Mouse (Mus musculus): ENCODE measurements at regions not wholly inside any gene's neighbourhood (a gene's known extent, or its start where the extent isn't known, plus 50 kb on each side); places are given as distances from the start of the nearest gene placed in this dataset.
A peak's percentile ranks its signal among the peaks of the same experiment; 100 is the strongest.

DNA sequence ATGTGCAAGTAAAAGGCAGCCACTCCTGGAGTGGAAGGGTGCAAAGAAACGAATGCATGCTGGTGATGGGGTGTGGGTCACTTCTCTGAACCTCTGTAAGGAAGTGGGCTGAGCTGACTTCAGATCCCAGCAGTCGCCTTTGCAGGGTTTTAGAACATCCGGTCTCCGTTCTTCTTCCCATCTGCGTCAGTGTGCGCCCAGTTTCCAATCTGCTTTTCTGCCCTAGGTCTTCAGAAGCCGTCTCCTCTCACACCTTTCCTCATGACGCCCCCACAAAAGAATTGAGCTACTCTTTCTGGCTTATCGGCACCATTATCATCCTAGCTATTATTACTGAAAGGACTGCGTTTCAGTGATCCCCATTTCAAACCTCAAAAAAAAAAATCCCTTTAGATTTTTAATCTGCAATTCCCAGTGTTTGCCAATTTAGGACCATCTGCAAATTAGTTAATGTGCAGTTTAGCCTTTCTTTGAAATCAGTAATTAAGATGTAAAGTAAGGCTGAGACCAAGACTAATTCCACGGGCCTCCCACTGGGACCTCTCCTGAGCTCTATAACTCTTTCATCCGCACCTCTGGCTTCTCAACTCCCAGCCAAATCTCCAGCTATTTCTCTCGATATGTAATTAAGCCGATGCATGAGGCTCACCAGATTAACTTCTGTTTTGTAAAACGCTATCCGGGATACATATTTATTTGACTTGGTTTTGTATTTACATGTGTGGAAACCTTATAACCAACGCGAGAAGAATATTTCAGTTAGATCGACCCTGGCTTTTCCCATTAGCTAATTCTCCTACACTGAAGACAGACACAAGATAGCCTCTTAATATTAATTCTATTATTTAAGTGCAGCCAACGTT lies 185.7 kb upstream of the Ednrb start:
- ATAC-seq (replicated peaks; ENCODE audit: poor library complexity, severe bottlenecking) = peak; percentile 58

DNA sequence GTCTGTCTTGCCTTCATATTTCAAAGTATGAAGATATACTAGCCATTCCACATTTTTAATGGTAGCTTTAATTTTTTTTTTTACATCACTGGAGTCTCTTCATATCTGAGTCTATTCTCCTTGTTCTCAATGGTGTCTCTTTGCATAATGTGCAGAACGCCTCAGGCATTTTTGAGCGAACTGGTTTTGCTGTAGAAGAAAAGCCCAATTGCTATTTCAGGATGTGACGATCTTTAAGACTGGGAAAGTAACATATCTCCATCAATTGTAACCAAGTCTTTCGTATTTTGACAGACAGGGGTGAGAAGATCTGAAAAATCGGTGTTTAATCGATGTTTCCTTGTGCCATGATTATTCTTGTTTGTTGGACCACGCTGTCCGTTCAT lies 183.7 kb upstream of the Ednrb start:
- ATAC-seq (replicated peaks; ENCODE audit: poor library complexity, severe bottlenecking) = no peak

DNA sequence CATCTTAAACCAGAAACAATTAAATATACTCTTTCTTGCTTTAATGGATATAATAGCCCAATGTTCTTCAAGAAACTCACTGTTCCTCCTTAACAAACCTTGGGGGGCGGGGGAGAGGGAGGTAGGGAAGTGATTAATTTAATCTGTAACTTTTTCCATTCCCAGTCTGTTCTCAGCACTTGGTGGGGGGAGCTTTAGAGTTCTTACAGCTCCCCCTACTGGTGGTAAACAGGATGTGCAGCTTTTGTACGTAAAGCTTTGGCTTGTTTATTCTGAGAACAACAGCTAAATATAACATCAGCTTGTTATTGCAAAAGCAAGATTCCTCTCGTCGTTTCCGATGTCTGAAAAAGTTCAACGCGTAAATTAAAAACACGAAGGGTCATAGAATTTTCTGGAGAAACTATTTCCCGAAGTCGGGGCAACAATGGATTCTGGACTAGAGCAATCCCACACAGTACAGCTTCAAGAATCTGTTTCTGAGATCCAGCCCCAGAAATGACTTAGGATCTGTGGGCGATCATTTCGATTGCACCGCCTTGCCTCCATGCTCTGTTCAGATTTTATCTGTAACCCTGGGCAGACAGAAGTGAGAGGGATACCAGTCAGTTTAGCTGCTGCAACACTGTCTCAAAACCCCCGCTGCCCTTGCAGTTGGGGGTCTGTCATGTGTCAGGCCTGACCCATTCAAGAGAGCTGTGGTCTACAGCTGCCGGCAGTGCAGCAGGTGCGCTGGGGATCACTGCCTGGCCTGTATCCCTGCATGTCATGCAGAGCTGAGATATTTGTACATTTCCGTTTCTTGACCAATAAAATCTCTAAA lies 183.1 kb upstream of the Ednrb start:
- peak; percentile 96 for ATAC-seq (replicated peaks; ENCODE audit: poor library complexity, severe bottlenecking)

DNA sequence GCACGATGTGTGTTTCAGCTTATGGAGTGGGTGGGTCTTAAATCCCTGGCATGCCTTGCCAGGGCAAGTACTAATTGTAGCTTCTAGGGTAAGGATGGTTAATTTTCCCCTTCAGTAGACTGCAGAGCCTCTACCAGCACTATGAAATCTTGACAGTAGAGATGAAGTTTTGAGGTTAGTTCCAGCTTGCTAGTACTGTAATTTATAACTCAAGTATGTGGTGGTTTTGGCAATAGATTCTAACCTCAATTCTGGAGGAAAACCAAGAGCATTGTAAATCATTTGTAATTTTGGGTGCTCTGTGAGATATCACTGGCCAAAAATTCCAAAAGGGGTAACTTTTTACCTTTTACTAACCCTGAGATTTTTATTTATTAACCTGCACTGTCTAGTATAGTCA lies 164.3 kb upstream of the Ednrb start:
- ATAC-seq (replicated peaks; ENCODE audit: poor library complexity, severe bottlenecking) = no peak

DNA sequence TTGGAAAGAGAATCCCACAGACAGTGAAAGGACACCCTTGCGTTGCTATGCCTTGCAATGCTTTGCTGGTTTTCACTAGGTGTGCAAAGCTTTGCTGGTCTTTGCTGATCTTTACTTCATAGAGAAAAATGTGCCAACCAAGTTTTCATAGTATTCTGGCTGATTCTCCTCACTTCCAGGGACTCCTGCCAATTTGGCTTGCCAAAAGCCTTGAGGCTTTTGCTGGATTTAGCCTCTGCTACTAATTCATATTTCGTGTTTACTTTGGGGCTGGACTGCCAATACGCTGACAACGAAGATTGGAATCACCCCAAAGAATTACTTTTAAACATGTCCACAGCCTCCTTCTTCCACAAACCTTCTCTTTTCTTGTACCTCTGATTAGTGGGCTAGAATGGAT lies 162.2 kb upstream of the Ednrb start:
- no peak for ATAC-seq (replicated peaks; ENCODE audit: poor library complexity, severe bottlenecking)

DNA sequence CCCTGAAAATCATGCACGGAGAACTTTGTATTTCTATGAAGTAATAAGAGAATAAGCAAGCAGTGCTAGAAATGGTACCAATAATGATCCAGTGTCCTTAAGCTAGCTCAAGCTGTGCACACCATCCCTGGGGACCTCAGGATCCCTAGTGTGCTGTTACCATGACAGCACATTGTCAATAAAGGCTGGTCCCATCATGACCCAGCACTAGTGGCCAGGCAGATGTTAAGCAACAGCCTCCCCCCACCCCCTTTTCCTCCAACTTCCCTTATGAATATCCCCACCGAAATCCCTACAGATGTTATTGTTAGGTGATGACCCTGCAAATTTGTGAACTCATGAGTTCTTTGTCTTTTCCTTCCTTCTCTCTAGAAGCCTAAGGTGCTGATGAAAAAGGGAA lies 160.9 kb upstream of the Ednrb start:
- ATAC-seq (replicated peaks; ENCODE audit: poor library complexity, severe bottlenecking) = peak; percentile 99

DNA sequence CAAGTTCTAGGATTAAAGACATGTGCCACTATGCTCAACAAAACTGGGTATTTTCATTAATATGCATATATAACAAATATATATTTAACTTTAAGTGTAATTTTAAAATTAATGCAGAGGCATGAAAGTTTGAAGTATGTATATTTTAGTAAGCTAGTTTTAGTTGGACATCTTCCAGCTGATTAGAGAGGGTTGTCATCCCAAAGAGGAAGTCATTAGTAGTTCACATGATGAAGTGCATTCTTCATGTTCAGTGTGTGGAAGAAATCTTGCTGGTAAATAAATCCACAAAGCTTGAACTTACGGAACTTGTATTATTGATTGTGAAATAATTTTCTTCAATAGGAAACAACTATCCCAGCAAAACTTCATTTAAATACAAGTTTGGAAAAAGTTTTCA lies 158.2 kb upstream of the Ednrb start:
- ATAC-seq (replicated peaks; ENCODE audit: poor library complexity, severe bottlenecking) = no peak

DNA sequence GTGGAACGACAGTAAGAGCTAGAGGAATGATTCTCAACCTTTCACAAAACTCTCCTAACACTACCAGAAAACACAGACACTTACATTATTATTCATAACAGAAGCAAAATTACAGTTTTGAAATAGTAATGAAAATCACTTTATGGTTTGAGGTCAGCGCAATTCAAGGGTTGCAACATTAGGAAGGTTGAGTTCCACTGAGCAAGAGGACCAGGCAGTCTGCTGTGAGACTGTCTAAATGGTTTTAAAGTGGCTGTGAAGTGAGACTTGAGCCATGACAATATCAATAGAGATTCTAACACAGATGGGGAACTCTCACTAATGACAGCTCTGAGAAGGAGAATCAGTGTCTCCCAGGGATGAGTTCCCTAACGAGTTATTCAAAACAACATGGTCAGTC lies 146.2 kb upstream of the Ednrb start:
- peak; percentile 62 for ATAC-seq (replicated peaks; ENCODE audit: poor library complexity, severe bottlenecking)

DNA sequence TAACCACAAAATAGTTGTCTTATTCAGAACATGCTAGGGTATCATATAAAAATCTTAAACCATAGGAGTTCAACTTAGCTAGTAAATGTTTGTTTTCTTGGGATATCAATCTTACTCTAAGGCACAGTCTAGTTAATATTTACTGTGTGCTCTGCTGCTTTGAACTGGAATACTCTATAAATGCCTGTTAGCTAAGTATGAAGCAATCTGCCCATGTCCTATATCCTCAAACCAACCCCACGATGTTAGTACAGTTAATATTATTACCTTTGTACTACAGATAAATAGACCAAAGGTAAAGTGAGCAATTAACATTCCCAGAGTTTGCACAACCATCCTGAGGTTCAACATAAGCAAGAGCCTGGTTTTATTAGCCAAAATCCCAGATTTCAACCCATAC lies 145.7 kb upstream of the Ednrb start:
- ATAC-seq (replicated peaks; ENCODE audit: poor library complexity, severe bottlenecking) = no peak

DNA sequence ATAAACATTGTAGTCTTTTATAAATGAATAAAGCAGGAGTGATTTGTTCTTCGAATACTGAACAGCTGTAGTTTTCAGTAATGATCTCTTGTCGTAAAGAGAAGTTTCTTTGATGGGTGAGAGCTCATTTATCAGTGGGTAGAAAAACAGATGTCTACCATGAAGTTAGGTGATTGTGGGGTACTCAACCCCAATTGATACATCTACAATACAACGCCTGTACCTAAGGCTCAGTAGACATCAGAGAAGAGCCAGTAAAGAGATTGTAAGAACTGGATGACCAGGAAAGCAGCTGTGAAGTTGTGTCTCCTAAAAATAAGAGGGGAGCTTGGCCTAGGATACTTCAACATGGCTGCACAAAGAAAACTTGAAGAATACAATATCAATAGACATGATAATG lies 143.1 kb upstream of the Ednrb start:
- no peak for ATAC-seq (replicated peaks; ENCODE audit: poor library complexity, severe bottlenecking)

DNA sequence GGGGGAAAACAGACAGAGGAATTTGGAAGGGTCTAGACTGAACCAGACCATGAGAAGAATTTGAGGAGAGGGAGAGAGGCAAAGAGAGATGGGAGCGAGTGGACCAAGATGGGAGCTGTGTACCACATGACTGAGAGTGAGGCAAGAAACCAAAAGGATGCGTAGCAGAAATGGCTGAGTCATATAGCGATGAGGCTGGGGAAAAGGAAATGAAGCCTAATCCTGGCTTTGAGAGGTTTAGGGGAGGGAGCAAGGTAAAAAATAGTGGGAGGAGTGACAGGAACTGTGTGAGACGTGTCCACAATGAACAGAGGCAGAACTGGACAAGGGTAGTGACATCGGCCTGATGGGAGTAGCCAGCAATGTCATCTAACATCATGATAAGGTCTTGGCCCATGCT lies 140.1 kb upstream of the Ednrb start:
- ATAC-seq (replicated peaks; ENCODE audit: poor library complexity, severe bottlenecking) = peak; percentile 80

DNA sequence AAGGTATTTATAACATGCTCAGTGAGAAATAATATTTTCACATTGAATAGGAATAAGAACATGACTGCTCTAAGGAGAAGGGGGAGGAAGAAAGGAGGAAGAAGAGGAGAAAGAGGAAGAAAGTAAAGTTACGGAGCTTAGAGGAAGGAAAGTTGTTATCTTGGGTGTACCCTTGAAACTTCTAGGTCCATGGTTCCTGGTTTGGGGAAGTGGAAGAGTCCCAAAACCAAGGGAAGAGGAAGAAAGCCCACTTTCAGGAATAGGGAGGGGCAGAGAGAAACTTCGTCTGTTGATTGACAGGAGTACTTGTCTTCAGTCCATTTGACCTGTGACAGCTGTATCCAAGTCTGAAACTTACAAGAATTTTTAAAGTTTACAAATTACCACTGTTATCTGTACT lies 134.6 kb upstream of the Ednrb start:
- ATAC-seq (replicated peaks; ENCODE audit: poor library complexity, severe bottlenecking) = peak; percentile 95

DNA sequence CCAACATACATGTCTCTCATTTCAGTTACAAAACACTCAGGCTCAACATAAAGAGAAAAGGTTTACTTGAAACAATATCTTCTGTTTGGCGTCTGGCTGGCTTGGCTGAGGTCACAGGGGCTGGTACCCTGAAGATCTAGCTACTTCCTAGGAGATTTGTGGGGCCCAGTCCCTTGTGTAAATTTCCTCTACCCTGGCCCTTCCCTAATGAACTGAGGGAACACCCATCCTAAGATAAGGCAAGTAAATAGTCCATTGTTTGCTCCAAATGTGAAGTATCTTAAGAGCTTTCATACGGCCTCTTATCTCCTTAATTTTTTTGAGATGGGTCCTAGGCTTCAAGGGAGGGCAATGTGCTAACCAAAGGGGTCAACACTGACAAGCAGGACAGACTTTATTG lies 133.6 kb upstream of the Ednrb start:
- no peak for ATAC-seq (replicated peaks; ENCODE audit: poor library complexity, severe bottlenecking)

DNA sequence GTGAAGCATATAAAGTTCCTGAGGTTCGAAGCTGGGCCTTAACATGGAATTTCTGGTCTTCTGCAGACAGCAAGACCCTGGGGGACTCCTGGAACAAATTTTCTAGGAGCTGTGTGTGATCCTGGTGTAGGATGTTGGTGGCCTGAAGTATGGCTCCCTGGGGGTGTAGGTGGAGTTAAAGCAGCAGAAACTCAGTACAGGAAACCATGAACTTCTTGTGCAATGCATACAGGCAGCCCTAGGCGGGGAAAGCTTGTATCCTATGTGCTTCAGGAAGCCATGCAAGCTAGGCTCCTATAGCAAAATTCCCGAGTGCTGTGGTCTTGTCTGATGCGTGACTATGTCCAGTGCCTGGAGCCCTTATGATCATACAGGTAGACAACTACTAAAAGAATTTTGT lies 129.8 kb upstream of the Ednrb start:
- ATAC-seq (replicated peaks; ENCODE audit: poor library complexity, severe bottlenecking) = peak; percentile 65

DNA sequence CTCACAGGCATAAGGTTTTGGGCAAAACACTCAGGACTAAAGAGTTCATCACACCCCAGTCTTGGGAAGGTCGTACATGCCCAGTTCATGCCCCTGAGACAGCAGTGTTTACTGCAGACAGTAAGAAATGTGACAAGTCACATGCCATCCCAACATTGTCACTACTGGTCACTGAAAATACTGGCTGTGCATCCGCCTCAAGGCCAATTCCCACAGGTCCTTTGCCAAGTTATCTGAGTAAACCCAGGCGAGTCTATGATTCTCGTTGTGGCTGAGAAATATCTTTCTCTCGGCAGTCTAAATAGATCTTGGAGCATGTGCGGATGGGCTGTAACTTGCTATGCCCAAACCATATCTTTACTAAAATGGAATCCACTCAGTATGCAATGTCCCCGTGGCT lies 128.9 kb upstream of the Ednrb start:
- no peak for ATAC-seq (replicated peaks; ENCODE audit: poor library complexity, severe bottlenecking)

DNA sequence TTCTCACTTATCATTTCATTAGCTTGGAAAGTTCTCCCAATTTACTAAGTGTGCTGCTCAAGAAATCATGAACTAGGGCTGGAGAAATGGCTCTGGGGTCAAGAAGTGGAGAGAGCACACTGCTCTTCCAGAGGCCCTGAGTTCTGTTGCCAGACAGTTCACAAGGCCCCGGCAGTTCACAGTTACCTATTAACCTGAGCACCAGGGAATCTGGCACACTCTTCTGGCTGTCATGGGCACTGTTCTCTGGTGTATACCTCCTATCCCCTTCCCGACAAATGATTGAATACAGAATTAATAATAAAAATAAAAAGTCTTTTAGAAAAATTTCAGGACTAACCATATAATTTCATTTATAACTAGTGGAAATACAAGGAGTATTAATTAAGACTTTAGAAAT lies 125.1 kb upstream of the Ednrb start:
- no peak for ATAC-seq (replicated peaks; ENCODE audit: poor library complexity, severe bottlenecking)

DNA sequence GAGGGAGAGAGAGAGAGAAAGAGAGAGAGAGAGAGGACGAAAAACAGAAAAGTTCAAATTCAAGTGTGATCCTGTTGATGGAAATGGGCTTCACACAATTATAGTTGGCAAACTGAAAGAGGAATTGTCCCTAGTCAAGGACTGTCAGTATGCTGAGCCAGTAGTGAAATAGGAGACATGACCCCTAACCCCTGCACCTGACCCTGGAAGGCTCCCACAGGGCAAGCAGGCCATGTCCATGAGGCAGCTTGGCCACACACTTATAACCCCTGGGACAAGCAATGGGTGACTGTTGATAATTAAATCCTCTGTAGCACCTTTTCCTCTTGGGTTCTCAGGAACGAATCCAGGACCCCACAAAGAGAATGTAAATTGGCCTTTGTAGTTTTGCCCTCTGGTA lies 122.1 kb upstream of the Ednrb start:
- no peak for ATAC-seq (replicated peaks; ENCODE audit: poor library complexity, severe bottlenecking)

DNA sequence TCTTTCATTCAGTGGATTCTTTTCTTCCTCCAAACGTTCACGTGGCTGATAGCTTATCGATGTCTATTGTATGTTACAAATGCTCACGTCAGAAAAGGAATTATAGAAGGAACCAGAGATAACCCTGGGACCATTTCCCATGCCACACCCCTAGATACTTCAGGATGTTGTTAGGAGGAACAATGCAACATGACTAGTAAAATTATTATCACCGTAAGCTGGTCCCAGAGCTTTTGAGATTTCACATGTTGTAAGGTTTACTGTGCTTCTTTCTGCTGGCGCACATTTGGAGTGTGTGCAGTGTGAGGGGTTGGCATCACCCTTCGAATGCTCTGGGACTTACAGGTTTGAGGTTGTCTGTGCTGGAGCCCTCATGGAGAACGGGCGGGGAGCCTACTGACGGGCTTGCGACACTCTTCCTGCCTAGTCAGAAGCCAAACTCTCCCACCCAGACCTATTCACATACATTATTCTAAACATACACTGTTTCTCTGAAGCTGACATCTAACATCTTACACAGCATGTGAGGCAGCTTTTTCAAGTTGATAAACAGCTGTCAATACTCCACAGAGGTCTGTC lies 118.2 kb upstream of the Ednrb start:
- peak; percentile 91 for ATAC-seq (replicated peaks; ENCODE audit: poor library complexity, severe bottlenecking)

DNA sequence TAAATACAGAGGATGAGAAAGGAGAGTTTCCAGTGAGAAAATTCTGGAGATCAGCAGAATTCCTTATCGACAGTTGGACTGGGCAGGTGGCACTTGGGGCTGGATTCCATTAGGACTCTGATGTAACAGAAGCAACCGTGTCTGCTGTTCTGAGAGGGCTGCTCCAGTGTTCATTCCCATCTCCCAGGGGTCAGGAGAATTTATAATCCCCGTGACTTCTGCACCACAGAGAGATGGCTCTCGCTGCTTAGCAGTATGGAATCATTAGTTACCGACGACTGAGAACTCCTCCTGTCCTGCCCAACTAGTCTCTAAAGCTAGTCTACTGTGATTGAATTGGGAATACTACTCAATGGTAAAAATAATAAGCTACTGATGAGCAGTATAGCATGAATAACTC lies 107.7 kb upstream of the Ednrb start:
- ATAC-seq (replicated peaks; ENCODE audit: poor library complexity, severe bottlenecking) = no peak

DNA sequence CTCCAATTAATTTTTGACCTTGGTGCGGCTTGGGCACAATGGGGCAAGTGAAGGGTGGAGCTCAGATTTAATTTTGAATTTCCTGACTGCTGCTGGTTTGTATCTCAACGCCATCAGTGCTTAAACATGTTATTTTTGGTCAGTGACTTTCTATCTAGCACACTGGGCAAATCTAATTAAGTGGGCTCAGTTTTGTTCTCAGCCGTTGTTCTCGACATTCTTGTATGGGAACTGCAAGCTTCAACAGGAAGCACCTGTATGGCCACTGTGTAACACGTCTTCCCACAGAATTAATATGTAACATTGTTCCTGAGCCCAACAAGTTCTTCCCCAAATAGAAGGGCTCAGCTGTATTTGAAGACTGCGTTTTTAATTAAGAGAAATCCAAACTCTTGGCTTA lies 105.7 kb upstream of the Ednrb start:
- peak; percentile 72 for ATAC-seq (replicated peaks; ENCODE audit: poor library complexity, severe bottlenecking)

DNA sequence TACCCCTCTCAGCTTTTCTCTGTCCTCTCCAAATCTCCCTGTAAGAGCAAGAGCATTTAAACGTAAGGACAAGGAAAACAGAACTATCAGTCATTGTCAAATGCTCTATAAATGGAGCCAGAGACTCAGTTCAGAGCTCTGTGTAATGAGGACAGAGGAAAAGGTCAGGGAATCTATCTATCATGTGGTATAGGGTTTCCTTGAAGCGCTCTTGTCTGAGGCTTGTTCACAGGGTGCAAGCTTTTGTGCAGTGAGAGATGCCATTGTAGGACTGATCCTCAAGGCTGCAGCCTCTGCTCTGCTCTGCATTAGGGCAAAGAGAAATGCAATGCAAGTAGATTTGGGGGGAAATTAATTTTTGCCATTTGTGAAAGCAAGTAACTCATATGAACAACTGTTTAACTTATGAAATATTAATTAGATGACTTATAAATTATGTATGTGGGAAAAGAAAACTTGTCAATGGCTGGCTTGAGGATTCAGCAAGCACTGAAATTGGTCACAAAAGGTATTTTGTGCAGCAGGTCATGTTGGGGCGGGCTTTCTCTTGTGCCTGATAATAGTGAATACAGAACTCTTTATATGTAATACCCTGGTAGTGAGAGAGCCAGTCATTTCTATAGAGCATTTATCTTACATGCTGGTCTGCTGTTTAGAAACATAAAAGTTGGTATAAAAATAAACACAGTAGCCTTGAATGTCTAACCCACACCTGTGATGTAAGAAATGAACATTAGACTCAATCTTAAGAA lies 104.0 kb upstream of the Ednrb start:
- no peak for ATAC-seq (replicated peaks; ENCODE audit: poor library complexity, severe bottlenecking)

Data from granulocyte monocyte progenitor cell, adult 5-6 weeks (primary cell).